Mouse (Mus musculus) brain, embryonic 14.5 days (tissue): Measurements from ENCODE around the gene Slc38a4.

Source experiments
- CTCF ChIP-seq: fragments of 200-500 bp; IDR thresholded peaks from 2 replicates; pipeline ENCODE4 v1.5.1; 2012; ENCODE audit warnings: inconsistent platforms, mild to moderate bottlenecking, moderate library complexity, borderline replicate concordance; ENCODE audit not compliant: insufficient read depth, insufficient read length; ENCODE audit errors: extremely low read depth
- POLR2A ChIP-seq: fragments of 200-500 bp; IDR thresholded peaks from 2 replicates; pipeline ENCODE4 v1.6.1; 2012; ENCODE audit warnings: mild to moderate bottlenecking, inconsistent platforms, borderline replicate concordance; ENCODE audit not compliant: poor library complexity, insufficient read depth, insufficient read length, severe bottlenecking; ENCODE audit errors: extremely low read depth

GRCm38 (mm10) chr15:97059071-97060041, 3.6 kb upstream of the Slc38a4 start:
- no peak for TF ChIP-seq CTCF
- TF ChIP-seq POLR2A, result no peak
